In the genomic region with DNA sequence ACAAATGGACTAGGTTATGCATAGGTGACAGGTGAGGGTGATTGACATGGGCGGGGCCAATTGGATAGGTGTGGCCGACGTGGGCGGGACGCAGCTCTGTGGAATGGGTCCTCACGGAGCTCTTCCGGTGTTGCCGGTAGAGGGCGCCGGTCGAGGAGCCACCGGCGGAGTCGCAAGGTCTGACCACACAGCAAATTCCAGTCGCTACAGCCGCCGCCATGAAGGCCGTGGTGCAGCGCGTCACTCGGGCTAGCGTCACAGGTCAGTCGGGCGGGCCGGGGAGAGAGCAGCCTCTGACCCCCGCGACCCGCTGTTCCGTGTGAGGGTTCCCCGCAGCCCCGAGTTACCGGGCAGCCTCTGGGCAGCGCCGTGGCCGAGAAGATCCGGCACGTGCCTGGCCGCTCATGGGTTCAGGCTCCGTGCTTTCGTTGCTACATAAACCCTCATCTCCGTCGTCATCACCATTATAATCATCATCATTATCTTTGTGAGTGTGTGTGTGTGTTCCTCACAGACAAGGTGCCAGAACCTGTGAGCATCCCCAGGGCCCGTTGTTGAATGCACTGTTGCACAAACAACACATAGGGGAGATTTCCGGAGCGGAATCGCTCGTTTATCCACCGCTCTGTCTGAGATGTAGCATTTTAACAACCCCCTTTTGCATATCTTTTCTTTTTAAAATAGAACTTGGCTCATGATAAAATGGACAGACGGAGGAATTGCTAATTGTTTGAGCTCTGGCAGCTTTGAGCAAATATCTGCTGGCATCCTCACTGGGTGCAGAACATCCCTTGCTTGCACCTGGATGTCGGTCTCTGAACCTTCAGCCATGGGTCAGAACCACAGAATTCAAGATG, we compare ENCODE assay signal across 8 mouse cellular contexts. TPM values are rescaled to one million over a fixed set of nuclear protein-coding genes. Genes with fewer than 3 reads are reported as not detected.
DNase-seq lines count a peak whose midpoint lies in the region; ATAC-seq and TF ChIP-seq lines count a peak whose summit lies in the region.

A gene (plus strand): TSS at position 67 of the 857 bp plus-strand sequence.

- no peaks in the 10 kb centered on the region for H3K9me3 ChIP-seq in embryonic facial prominence, embryonic 15.5 days (replicated peaks)
- H3K9me3 ChIP-seq in kidney, embryonic 14.5 days (ENCODE audit: control insufficient read depth, low read length), result no peaks in the 10 kb centered on the region
- no peaks in the 10 kb centered on the region for H3K9me3 ChIP-seq in limb, embryonic 15.5 days

- H3K9ac ChIP-seq in embryonic facial prominence, embryonic 15.5 days, result peak within 1 kb of the TSS; percentile 59
- peak within 1 kb of the TSS; percentile 82 for H3K9ac ChIP-seq in kidney, embryonic 14.5 days (ENCODE audit: low read depth, low read length)
- peak within 1 kb of the TSS; percentile 57 for H3K9ac ChIP-seq in limb, embryonic 15.5 days

- peak; percentile 68; the same call in 1 of the 2 replicates for TF ChIP-seq POLR2A in bone marrow, adult 2 months (IDR thresholded peaks at IDR 0.05; ENCODE audit: borderline replicate concordance, control insufficient read depth, low read depth, low read length)

- WGBS in bone marrow, adult 2 months, result 1% methylated on average over 50 of the region's 50 CpGs
- WGBS in embryonic facial prominence, embryonic 15.5 days, result 2% methylated on average over 50 of the region's 50 CpGs
- 3% methylated on average over 50 of the region's 50 CpGs for WGBS in kidney, embryonic 14.5 days
- WGBS in limb, embryonic 15.5 days, result 2% methylated on average over 40 of the region's 50 CpGs

- peak; percentile 88 for ATAC-seq in embryonic facial prominence, embryonic 15.5 days (ENCODE audit: insufficient number of reproducible peaks, low FRiP score, low TSS enrichment, low read depth)
- peak; percentile 98 for ATAC-seq in kidney, embryonic 14.5 days (ENCODE audit: low FRiP score, low TSS enrichment)
- peak; percentile 85 for ATAC-seq in limb, embryonic 15.5 days (ENCODE audit: insufficient number of reproducible peaks, low FRiP score, low TSS enrichment, low read depth)

- TF ChIP-seq CTCF in bone marrow, adult 2 months (IDR thresholded peaks at IDR 0.05; ENCODE audit: control insufficient read depth, insufficient read depth, low read length), result peak; percentile 79

- H3K27ac ChIP-seq in bone marrow, adult 2 months (ENCODE audit: control insufficient read depth, insufficient read depth, low read depth, low read length, poor library complexity), result peak within 1 kb of the TSS; percentile 37
- no peak within 1 kb of the TSS for H3K27ac ChIP-seq in embryonic facial prominence, embryonic 15.5 days (replicated peaks)
- H3K27ac ChIP-seq in kidney, embryonic 14.5 days (ENCODE audit: low read depth, low read length), result peak within 1 kb of the TSS; percentile 38; the same call in 1 of the 2 replicates
- H3K27ac ChIP-seq in limb, embryonic 15.5 days, result no peak within 1 kb of the TSS

- no peaks in the 10 kb centered on the region for H3K27me3 ChIP-seq in embryonic facial prominence, embryonic 15.5 days
- no peaks in the 10 kb centered on the region for H3K27me3 ChIP-seq in kidney, embryonic 14.5 days (ENCODE audit: control insufficient read depth, insufficient read depth, low read length)
- no peaks in the 10 kb centered on the region for H3K27me3 ChIP-seq in limb, embryonic 15.5 days

- no peaks in the 10 kb centered on the region; the same call in 1 of the 2 replicates for H3K4me1 ChIP-seq in bone marrow, adult 2 months (ENCODE audit: control insufficient read depth, insufficient read depth, low read length)
- H3K4me1 ChIP-seq in embryonic facial prominence, embryonic 15.5 days, result peaks cover 8% of the 10 kb centered on the region
- H3K4me1 ChIP-seq in kidney, embryonic 14.5 days (ENCODE audit: control insufficient read depth, insufficient read depth, low read length), result no peaks in the 10 kb centered on the region
- H3K4me1 ChIP-seq in limb, embryonic 15.5 days, result peaks cover 3% of the 10 kb centered on the region; the same call in 1 of the 2 replicates

- no peaks in the 10 kb centered on the region for H3K36me3 ChIP-seq in embryonic facial prominence, embryonic 15.5 days
- H3K36me3 ChIP-seq in kidney, embryonic 14.5 days (ENCODE audit: control insufficient read depth, insufficient read depth, low read length), result peaks cover 4% of the 10 kb centered on the region
- peaks cover 5% of the 10 kb centered on the region for H3K36me3 ChIP-seq in limb, embryonic 15.5 days

- peak; percentile 86 for DNase-seq in 416B (ENCODE audit: low read depth)
- DNase-seq in heart, adult 8-10 months (ENCODE audit: low spot score), result peak; percentile 81
- peak; percentile 32 to 74 for DNase-seq in monocyte, adult 2 months (ENCODE audit: low read depth in 1 of 2, low spot score in 2 of 2)
- peak; percentile 88 to 89 for DNase-seq in spleen, postnatal 36 days (ENCODE audit: low spot score in 2 of 2)

- peak within 1 kb of the TSS; percentile 63 for H3K4me2 ChIP-seq in embryonic facial prominence, embryonic 15.5 days (replicated peaks)
- H3K4me2 ChIP-seq in kidney, embryonic 14.5 days (replicated peaks; ENCODE audit: low read depth, low read length), result peak within 1 kb of the TSS; percentile 67
- peak within 1 kb of the TSS; percentile 64 for H3K4me2 ChIP-seq in limb, embryonic 15.5 days

- H3K4me3 ChIP-seq in bone marrow, adult 2 months (replicated peaks; ENCODE audit: control insufficient read depth, low read depth, low read length), result peak within 1 kb of the TSS; percentile 73
- H3K4me3 ChIP-seq in embryonic facial prominence, embryonic 15.5 days (replicated peaks), result peak within 1 kb of the TSS; percentile 72
- H3K4me3 ChIP-seq in kidney, embryonic 14.5 days (ENCODE audit: low read length), result peak within 1 kb of the TSS; percentile 67
- H3K4me3 ChIP-seq in limb, embryonic 15.5 days, result peak within 1 kb of the TSS; percentile 65

RNA-seq across cellular contexts. Expression of the gene that starts here (rescaled TPM):
- polyA plus RNA-seq in bone marrow, adult 2 months (2011; ENCODE audit: insufficient read depth, insufficient read length, low replicate concordance, missing spikeins), result 3.3 and 5.6 TPM in 2 replicates
- polyA plus RNA-seq in embryonic facial prominence, embryonic 15.5 days (2015; fragmentation: Nextera tagmentation; extraction: Ambion mirVana), result 36.9 and 38.3 TPM in 2 replicates
- total RNA-seq in heart, adult 8-10 months (2022), result 10 to 100 TPM; 15.4 to 19.0 (median 17.6) TPM
- 47.9 and 50.0 TPM in 2 replicates for polyA plus RNA-seq in kidney, embryonic 14.5 days (2014; fragmentation: Nextera tagmentation; extraction: Ambion mirVana)
- 39.3 and 40.5 TPM in 2 replicates for polyA plus RNA-seq in limb, embryonic 15.5 days (2015; fragmentation: Nextera tagmentation; extraction: Ambion mirVana)

Comparison
In these comparisons a context has a peak if more than half of its experiments do, and no peak if none do; other contexts are left out.
1. H3K27ac ChIP-seq: peak in bone marrow, adult 2 months (single experiment) and kidney, embryonic 14.5 days (single experiment); none in embryonic facial prominence, embryonic 15.5 days (single experiment) and limb, embryonic 15.5 days (single experiment).
2. Peak in every context shown above with its lines, with median percentiles within 50 percentile points of each other: DNase-seq, H3K4me3 ChIP-seq, ATAC-seq, H3K4me2 ChIP-seq and H3K9ac ChIP-seq.